Mouse (Mus musculus) adipose tissue, adult 10 weeks (tissue): Measurements from ENCODE around the gene Slc22a14. TPM values are rescaled to one million over a fixed set of nuclear protein-coding genes. Genes with fewer than 3 reads are reported as not detected.

Experiments used
- polyA plus RNA-seq: library from polyadenylated mRNA; stranded (reverse); fragments of 350-450 nt; fragmentation: Illumina TruSeq; extraction: RNeasy Lipid Tissue Mini Kit (QIAGEN cat#74804); gene quantifications from one replicate; pipeline ENCODE4 v1.2.3, GENCODE M21; 2014; ENCODE audit warnings: low read depth, low replicate concordance

Gene Slc22a14
- polyA plus RNA-seq: 6.0 TPM

GRCm38 (mm10) chr9:119365284-119365683 lies at the start of gene Slc22a14:
TSS of gene Slc22a14 (minus strand) at chr9:119365553.

GRCm38 (mm10) chr9:119401801-119402214 lies 36.5 kb upstream of the Slc22a14 start, which contains the start of gene Acvr2b:
TSS of gene Acvr2b (plus strand) at chr9:119402118.

GRCm38 (mm10) chr9:119357331-119358057 lies 7.9 kb downstream of the Slc22a14 start, which contains the start of gene Xylb:
TSS of gene Xylb (plus strand) at chr9:119357381.

GRCm38 (mm10) chr9:119340909-119341816 lies 24.2 kb downstream of the Slc22a14 start, which contains the start of gene Myd88:
TSS of gene Myd88 (minus strand) at chr9:119341411.

GRCm38 (mm10) chr9:119339558-119340211 lies 25.7 kb downstream of the Slc22a14 start, which contains the start of gene Acaa1a:
TSS of gene Acaa1a (plus strand) at chr9:119339676.

GRCm38 (mm10) chr9:119322289-119323259 lies 42.8 kb downstream of the Slc22a14 start, which contains the start of gene Oxsr1:
TSS of gene Oxsr1 (minus strand) at chr9:119322427.

GRCm38 (mm10) chr9:119208998-119209397 lies 156.4 kb downstream of the Slc22a14 start, which contains the start of gene Slc22a13:
TSS of gene Slc22a13 (minus strand) at chr9:119209098.

GRCm38 (mm10) chr9:119158861-119159260 lies 206.5 kb downstream of the Slc22a14 start, which contains the start of gene Gm47289:
TSS of gene Gm47289 (plus strand) at chr9:119159161.

GRCm38 (mm10) chr9:119156278-119157201 lies 208.8 kb downstream of the Slc22a14 start, which contains the start of gene Acaa1b:
TSS of gene Acaa1b (minus strand) at chr9:119157093.

Other genes with a start within 250 kb of the Slc22a14 start
- 20.9 TPM for gene Acaa1b, start 208.5 kb downstream of the Slc22a14 start, polyA plus RNA-seq
- gene Gm47289, start 206.4 kb downstream of the Slc22a14 start, polyA plus RNA-seq: not detected
- gene Slc22a13, start 156.5 kb downstream of the Slc22a14 start, polyA plus RNA-seq: not detected
- 26.0 TPM for gene Oxsr1, start 43.1 kb downstream of the Slc22a14 start, polyA plus RNA-seq
- gene Acaa1a, start 25.9 kb downstream of the Slc22a14 start, polyA plus RNA-seq: 118 TPM
- gene Myd88, start 24.1 kb downstream of the Slc22a14 start, polyA plus RNA-seq: 47.6 TPM
- gene Xylb, start 8.2 kb downstream of the Slc22a14 start, polyA plus RNA-seq: 14.4 TPM
- gene Acvr2b, start 36.6 kb upstream of the Slc22a14 start, polyA plus RNA-seq: 2.8 TPM
- 8.7 TPM for gene Exog, start 79.4 kb upstream of the Slc22a14 start, polyA plus RNA-seq
- 0.36 TPM for gene Scn5a, start 213.5 kb upstream of the Slc22a14 start, polyA plus RNA-seq